8 mouse cellular contexts compared by ENCODE assay signal in the genomic region with DNA sequence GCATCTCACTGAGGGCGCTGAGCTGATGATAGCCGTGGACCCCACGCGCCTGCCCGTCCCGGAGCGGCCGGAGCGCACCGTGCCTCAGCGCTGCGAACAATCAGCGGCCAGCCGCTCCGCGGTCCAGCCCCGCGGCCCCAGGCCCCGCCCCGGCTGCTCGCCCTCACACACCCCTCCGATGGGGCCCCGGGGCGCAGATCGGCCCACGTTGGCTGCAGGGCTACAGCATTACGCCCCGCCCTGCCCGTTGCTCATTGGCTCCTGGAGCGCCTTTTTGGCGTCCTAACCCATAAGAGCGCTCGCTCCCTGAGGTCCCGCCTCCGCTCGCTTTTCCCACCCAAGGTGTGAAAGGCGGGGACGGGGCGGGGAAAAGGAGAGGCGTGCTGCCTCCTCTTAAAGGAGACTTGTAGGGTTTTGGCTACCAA. TPM values are rescaled to one million over a fixed set of nuclear protein-coding genes. Genes with fewer than 3 reads are reported as not detected.
A peak's percentile ranks its signal among the peaks of the same experiment; 100 is the strongest.
DNase-seq lines count a peak whose midpoint lies in the region; ATAC-seq and TF ChIP-seq lines count a peak whose summit lies in the region.

A gene (minus strand): TSS at position 92 of the 425 bp plus-strand sequence.

- CTCF ChIA-PET in Patski (lab: Charles Lee) = no interaction called here

- H3K36me3 ChIP-seq in hindbrain, embryonic 10.5 days = no peaks in the 10 kb centered on the region
- no peaks in the 10 kb centered on the region for H3K36me3 ChIP-seq in lung, embryonic 15.5 days

- H3K9me3 ChIP-seq in hindbrain, embryonic 10.5 days = no peaks in the 10 kb centered on the region
- H3K9me3 ChIP-seq in lung, embryonic 15.5 days = no peaks in the 10 kb centered on the region

- peak within 1 kb of the TSS; percentile 89 for H3K4me3 ChIP-seq in hindbrain, embryonic 10.5 days
- peak within 1 kb of the TSS; percentile 90 for H3K4me3 ChIP-seq in lung, embryonic 15.5 days
- H3K4me3 ChIP-seq in olfactory bulb, adult 2 months (ENCODE audit: insufficient read depth, low read depth, low read length) = peak within 1 kb of the TSS; percentile 62

- H3K27me3 ChIP-seq in Patski = no peaks in the 10 kb centered on the region
- H3K27me3 ChIP-seq in hindbrain, embryonic 10.5 days (ENCODE audit: insufficient read depth, poor library complexity, severe bottlenecking) = peaks cover 14% of the 10 kb centered on the region
- peaks cover 10% of the 10 kb centered on the region; the same call in 1 of the 2 replicates for H3K27me3 ChIP-seq in lung, embryonic 15.5 days

- under 1% methylated on average over 40 of the region's 40 CpGs for WGBS in hindbrain, embryonic 10.5 days
- under 1% methylated on average over 40 of the region's 40 CpGs for WGBS in lung, embryonic 15.5 days
- WGBS in olfactory bulb, adult 2 months = under 1% methylated on average over 40 of the region's 40 CpGs

- DNase-seq in Patski (ENCODE audit: low read depth, low spot score) = peak; percentile 87
- DNase-seq in cerebellum, postnatal 10 days = peak; percentile 98 to 99
- peak; percentile 94 to 98 for DNase-seq in frontal cortex, adult 2 months (ENCODE audit: extremely low spot score in 1 of 2, low spot score in 1 of 2)
- peak; percentile 99 for DNase-seq in hindbrain, embryonic 10.5 days (ENCODE audit: low spot score)
- DNase-seq in layer of hippocampus, adult 9-10 months (ENCODE audit: low spot score) = peak; percentile 85
- DNase-seq in thymus, adult 18-20 months = peak; percentile 96 to 97

- H3K9ac ChIP-seq in lung, embryonic 15.5 days = peak within 1 kb of the TSS; percentile 73

- H3K4me1 ChIP-seq in hindbrain, embryonic 10.5 days (replicated peaks) = peaks cover 66% of the 10 kb centered on the region
- H3K4me1 ChIP-seq in lung, embryonic 15.5 days = peaks cover 31% of the 10 kb centered on the region
- H3K4me1 ChIP-seq in olfactory bulb, adult 2 months (ENCODE audit: control insufficient read depth, insufficient read depth, low read length) = 0 out of 2 replicates have a peak, but pooled peaks cover 2% of the 10 kb centered on the region

- H3K27ac ChIP-seq in hindbrain, embryonic 10.5 days = peak within 1 kb of the TSS; percentile 98
- peak within 1 kb of the TSS; percentile 82 for H3K27ac ChIP-seq in lung, embryonic 15.5 days
- no peak within 1 kb of the TSS for H3K27ac ChIP-seq in olfactory bulb, adult 2 months (ENCODE audit: insufficient read depth, low read depth, low read length)

- ATAC-seq in Patski = peak; percentile 97
- peak; percentile 99 for ATAC-seq in lung, embryonic 15.5 days (ENCODE audit: borderline replicate concordance, extremely low read depth, low FRiP score, low TSS enrichment)

- no peak for TF ChIP-seq CTCF in Patski (IDR thresholded peaks at IDR 0.05)
- TF ChIP-seq CTCF in olfactory bulb, adult 2 months (IDR thresholded peaks at IDR 0.05; ENCODE audit: insufficient read depth, low read depth, low read length) = no peak

- POLR2A ChIA-PET in Patski (lab: Charles Lee) = interaction anchor here (0.9 to 1.8 kb wide), 5 partner anchors 52 to 269 kb away, joined by 3 to 7 read pairs (median 4); no protein-coding TSS in a partner anchor

- H3K4me2 ChIP-seq in lung, embryonic 15.5 days = peak within 1 kb of the TSS; percentile 92

- in situ Hi-C loops in Patski (cut with MboI; ENCODE audit: low pct_unique_long_range_greater_than_20kb) = loop anchor here (5.0 kb wide), 1 partner anchor 158 kb away; no protein-coding TSS in a partner anchor

- TF ChIP-seq POLR2A in olfactory bulb, adult 2 months (IDR thresholded peaks at IDR 0.05; ENCODE audit: insufficient read depth, low read depth, low read length) = peak; percentile 46; the same call in 1 of the 2 replicates

RNA-seq across cellular contexts. Expression of the gene that starts here (rescaled TPM):
- polyA plus RNA-seq in Patski (2021) = 45.8 TPM
- 28.1 and 33.3 TPM in 2 replicates for polyA plus RNA-seq in frontal cortex, adult 2 months (2012; rRNA removed)
- polyA plus RNA-seq in hindbrain, embryonic 10.5 days (2016; fragmentation: Nextera tagmentation; extraction: Ambion mirVana) = 12.7 and 14.4 TPM in 2 replicates
- polyA plus RNA-seq in lung, embryonic 15.5 days (2015; fragmentation: Nextera tagmentation; extraction: Ambion mirVana) = 9.0 and 11.3 TPM in 2 replicates
- not detected in 2 replicates for polyA plus RNA-seq in olfactory bulb, adult 2 months (2012; ENCODE audit: insufficient read depth, insufficient read length, low replicate concordance, missing spikeins)
